Mouse (Mus musculus): ENCODE results near the gene Zswim8. TPM values are rescaled to one million over a fixed set of nuclear protein-coding genes. Genes with fewer than 3 reads are reported as not detected.
A peak's percentile ranks its signal among the peaks of the same experiment; 100 is the strongest.
"Not testable (repeated sequence)": the region's sequence is repeated elsewhere in the genome, so short reads cannot be mapped to it uniquely, and the experiment has no call there.

The Zswim8 gene
- total RNA-seq, 4 experiments from 2014 or later: 24.2 to 32.0 (median 26.4) TPM

DNA sequence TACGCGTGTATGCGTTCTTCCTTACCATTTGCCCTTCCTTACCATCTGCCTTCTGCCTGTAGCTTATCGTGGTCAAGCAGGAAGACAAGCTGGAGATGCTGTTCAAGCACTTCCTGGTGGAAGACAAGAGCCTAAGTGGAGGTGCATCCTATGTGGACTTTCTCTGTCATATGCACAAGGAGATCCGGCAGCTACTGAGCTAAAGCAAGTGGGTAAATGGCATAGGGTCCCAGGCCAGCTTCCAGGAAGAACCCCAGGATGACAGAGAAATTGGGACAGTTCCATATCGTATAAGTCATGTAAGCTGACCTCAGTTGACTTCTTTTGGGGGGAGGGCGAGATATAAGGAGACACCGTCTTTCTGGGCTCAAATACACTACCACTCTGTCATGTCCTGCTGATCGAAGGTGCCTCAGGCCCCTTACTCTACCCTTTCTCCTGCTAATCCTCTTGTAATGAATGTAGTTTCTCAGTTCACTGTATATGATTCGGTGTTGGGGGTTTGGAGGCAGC lies 13.7 kb upstream of the Zswim8 start:
- DNase-seq (ENCODE audit: low spot score in 2 of 2): no peak

DNA sequence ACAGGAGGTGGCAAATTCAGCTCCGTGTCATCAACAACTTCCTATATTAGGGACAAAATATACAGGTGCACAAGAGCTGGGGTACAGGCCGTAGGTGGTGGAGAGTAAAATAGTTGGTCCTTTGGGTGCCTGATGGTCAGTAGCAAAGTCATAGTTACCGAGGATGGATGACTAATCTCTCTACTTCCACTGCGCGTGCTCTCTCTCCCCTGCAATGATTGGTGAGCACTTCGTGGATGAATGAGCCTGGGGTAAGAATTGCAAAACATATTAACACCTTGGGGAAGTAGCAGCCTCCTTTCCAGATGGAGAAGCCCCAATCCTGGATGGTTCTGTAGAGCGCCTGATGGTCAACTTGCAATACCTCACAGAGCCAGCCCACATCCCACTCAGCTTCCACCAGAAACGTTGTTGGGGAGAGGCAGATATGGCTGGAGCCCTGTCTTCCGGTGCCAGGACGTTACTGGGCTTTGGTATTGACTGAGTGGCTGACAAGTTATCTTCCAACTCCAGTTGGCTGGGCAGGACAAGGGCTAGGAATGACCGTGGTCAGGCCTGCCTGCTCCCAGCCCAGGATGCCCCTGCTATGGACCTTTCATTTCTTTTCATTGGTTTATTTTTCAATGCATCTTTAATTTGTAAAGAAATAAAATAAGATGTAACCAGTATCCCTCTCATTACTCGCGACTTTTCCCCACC lies 13.0 kb upstream of the Zswim8 start:
- DNase-seq (ENCODE audit: low spot score in 2 of 2): no peak

DNA sequence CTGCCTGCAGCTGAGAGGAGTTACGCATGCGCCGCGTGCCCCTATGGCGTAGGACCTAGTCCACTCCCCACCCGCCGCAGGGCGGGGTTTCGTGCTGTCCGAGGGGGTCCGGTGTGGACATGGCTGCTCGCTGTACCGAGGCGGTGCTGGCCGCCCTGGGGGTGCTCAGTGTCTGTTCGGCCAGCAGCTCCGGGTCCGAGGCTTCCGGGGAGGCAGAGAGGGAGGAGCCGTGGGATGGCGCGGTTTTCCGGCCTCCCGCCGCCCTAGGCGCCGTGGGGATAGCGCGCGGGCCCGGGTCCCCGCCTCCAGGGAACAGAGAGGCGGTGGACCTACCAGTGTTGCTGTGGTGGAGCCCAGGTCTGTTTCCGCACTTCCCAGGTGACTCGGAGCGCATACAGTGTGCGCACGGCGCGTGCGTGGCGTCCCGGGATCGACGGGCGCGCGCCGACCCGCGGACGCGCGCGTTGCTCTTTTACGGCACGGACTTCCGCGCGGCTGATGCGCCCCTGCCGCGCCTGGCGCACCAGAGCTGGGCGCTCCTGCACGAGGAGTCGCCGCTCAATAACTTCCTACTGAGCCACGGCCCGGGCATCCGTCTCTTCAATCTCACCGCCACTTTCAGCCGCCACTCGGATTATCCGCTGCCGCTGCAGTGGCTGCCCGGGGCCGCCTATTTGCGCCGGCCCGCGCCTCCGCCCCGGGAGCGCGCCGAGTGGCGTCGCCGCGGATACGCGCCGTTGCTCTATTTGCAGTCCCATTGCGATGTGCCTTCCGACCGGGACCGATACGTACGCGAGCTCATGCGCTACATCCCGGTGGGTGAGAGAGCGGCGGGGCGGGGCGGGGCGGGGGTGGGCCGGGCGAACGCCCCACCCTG lies 12.2 kb upstream of the Zswim8 start, which contains the start of gene Fut11:
Gene Fut11, plus strand, starts transcription at position 85 of the 877 bp plus-strand sequence.
- DNase-seq (ENCODE audit: low spot score in 2 of 2): peak; percentile 57 to 75

DNA sequence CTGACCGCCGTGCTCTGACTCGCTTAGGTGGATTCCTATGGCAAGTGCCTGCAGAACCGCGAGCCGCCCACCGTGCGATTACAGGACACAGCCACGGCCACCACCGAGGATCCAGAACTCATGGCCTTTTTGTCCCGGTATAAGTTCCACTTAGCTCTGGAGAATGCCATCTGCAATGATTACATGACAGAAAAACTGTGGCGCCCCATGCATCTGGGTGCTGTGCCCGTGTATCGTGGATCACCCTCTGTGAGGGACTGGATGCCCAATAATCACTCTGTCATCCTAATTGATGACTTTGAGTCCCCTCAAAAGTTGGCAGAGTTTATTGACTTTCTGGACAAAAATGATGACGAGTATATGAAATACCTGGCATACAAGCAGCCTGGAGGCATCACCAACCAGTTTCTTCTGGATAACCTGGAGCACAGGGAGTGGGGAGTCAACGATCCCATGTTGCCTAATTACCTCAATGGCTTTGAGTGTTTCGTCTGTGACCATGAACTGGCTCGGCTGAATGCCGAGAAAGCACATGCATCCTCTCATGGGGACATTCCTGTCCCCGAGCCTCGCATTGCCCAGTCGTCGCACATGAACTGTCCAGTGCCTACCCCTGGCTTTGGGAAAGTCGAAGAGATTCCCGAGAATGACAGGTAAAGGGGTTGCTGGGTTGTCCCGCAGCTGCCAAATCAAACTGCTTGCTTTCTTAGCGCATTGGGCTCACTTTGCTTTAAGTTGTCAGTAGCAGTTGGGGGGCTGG lies 11.4 kb upstream of the Zswim8 start:
- DNase-seq (ENCODE audit: low spot score in 2 of 2): no peak

DNA sequence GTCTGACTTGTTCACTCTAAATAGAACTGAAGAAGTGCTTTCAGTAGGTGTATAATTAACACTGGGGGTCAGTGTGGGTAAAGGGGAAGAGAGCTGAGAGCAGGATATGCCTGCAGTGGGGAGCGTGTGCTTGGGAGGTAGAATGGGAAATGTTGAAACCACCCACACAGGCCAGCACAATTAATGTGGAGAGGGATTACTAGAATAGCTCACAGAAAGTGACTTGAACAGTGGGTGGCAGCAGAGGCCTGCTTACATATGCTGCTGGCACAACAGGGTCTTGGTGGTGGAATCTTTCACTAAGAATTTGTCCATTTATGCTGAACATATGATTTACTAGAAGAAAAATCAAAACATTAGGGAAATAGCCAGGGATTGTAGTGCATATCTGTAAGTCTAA lies 10.4 kb upstream of the Zswim8 start:
- DNase-seq (ENCODE audit: low spot score in 2 of 2): no peak

DNA sequence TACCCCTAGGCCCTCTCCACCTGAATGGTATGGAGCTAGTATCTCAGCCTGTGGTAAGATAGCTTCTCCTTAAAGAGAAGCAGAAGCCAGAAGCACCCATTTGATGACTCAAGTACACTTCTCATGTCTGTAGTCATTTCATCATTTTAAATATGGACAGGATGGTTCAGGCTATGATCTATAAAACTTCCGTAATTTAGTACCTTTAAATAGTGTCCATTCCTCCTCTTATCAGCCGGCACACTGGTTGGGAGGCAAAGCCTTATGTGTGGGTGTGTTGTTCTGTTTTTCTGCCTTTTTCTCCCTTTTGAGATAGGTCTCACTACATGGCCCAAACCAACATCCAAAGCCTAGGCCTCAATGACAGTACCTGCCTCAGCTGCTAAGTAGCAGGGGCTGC lies 8.8 kb upstream of the Zswim8 start:
- no peak for DNase-seq (ENCODE audit: low spot score in 2 of 2)

DNA sequence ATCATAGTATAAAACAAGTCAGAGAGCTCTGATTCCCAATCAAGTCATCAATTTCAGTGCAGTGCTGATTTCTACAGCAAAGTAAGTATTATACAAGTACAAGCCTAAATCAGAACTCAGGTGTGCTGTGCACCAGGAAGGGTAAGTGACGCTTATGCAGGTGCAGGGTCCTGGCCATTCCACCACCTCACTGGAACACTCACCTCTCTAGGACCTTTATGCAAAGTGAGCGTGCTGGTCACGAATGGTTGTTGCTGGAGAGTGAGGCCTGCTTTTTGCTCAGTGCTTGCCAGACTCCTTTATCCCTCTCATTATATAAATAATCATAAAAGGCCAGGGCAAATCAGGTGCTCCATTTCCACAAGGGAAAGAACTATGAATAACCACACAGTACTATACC lies 7.0 kb upstream of the Zswim8 start:
- DNase-seq (ENCODE audit: low spot score in 2 of 2): no peak

DNA sequence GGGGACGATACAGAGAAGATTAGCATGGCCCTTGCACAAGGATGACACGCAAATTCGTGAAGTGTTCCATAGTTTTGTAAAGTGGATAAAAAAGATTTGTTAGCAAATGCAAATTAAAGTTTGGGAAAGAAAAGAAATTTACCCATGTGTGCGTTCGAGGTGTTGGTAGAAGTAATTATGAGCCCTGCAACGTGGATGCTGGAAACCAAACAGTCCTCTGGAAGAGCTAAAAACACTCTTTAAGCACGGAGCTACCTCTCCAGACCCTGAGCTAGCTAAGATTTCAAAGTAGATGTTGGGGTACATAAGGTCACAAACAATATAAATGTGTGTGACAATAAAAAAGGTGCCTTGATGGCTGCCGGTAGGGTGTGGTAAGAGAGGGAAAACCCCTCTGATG lies 5.8 kb upstream of the Zswim8 start:
- DNase-seq (ENCODE audit: low spot score in 2 of 2): no peak

DNA sequence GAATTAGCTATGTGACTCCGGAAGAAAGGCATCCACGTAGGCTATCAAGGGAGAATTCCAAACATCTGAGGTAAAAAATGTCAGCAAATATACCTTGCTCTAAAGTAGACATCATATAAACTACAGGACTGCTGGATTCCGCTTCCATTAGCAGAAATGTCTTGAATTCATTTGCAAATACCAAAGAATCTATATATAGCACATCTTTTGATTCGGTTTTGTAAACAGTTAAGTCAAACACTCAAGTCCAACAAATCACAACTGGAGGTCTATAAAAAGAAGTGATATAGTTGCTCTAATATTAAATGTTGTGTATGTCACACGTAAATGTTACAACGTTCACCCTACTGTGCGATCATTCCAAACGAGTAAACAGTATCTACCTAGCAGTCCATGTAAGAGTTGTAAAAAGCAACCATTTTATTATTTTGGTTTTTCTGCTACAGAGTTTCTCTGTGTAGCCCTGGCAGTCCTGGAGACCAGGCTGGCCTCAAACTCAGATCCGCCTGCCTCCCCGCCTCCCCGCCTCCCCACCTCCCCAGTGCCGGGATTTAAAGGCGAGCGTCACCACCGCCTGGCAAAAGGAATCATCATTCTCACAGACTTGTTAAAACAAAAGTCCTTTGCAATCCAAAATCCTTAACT lies 5.1 kb upstream of the Zswim8 start:
- no peak for DNase-seq (ENCODE audit: low spot score in 2 of 2)

DNA sequence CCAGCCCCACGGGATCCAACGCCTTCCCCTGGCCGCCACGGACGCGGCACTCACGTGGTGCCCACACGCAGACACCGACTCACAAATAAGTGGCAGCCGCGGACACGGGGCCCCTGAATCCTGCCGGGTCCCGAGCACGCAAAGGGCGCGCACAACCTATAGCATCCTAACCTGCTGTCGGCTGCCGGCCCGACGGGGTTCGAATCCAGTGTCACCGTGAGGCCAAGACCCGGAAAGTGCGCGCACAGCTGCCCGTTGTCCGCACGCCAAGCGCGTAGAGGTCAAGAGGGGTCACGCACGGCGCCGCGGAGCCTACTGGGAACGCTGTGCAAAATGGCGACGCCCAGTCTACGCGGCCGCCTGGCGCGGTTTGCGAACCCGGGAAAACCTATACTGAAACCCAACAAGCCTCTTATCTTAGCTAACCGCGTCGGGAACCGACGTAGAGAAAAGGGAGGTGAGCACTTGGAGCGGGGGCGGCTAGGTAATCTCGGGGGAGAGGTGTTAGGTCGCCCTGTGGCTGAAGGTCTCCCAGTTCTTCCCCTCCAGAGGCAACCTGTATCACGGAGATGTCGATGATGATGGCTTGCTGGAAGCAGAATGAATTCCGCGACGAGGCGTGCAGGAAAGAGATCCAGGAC lies 4.5 kb upstream of the Zswim8 start, which contains the start of gene Chchd1:
Gene Chchd1, plus strand, starts transcription at position 266 of the 641 bp plus-strand sequence.
- peak; percentile 85 to 89 for DNase-seq (ENCODE audit: low spot score in 2 of 2)

DNA sequence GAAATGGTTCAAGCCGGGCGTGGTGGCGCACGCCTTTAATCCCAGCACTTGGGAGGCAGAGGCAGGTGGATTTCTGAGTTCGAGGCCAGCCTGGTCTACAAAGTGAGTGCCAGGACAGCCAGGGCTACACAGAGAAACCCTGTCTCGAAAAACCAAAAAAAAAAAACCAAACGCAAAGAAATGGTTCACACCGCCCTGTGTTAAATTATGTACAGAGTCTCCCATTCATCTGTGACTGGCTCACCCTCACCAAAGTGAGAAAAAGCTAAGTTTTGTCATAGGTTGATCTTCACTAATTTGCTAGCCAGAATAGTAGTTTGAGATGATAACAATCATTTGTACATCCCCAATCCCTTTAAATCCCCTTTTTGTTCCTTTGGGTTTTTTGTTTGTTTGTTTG lies 3.9 kb upstream of the Zswim8 start:
- DNase-seq (ENCODE audit: low spot score in 2 of 2): not testable (repeated sequence)

DNA sequence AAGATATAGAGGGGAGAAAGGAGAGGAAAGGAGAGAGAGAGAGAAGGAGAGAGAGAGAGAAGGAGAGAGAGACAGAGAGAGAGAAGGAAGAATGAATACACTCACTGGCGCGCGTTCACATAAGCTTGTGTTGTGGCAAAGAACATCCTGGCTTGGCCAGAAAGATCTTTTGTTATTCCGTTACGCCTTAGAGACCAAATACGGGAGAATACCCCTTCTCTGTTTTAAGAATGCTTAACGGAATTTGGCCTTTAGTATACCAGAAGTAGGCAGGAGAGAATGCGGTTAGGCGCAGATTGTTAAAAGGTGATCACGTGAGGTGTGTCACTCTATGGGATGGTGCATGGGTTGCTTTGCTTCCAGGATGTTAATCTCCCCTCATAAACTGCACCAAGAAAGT lies 887 bp downstream of the Zswim8 start:
- no peak for DNase-seq (ENCODE audit: low spot score in 2 of 2)

DNA sequence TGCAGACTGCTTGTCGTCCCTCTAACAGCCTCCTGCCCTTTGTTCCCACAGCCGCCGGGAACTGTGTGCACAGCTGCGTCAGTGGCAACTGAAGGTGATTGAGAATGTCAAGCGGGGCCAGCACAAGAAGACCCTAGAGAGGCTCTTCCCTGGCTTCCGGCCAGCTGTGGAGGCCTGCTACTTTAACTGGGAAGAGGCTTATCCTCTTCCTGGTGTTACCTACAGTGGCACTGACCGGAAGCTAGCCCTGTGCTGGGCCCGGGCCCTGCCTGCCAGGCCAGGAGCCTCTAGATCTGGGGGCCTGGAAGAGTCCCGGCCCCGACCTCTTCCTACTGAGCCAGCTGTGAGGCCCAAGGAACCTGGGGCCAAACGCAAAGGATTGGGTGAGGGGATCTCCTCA lies 6.5 kb downstream of the Zswim8 start:
- DNase-seq (ENCODE audit: low spot score in 2 of 2): no peak

DNA sequence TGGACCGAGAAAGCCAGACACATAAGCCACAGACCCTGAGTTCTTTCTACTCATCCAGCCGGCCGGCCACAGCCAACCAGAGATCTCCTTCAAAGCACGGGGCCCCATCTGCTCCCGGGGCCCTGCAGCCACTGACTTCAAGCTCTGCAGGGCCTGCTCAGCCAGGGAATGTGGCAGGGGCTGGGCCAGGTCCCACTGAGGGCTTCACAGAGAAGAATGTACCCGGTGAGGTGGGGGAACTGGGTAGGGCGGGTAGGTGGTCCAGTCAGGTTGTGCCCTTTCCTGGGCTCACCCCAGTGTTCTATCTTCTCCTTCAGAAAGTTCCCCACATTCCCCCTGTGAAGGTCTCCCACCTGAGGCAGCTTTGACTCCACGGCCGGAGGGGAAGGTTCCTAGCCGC lies 11.1 kb downstream of the Zswim8 start:
- no peak for DNase-seq (ENCODE audit: low spot score in 2 of 2)

DNA sequence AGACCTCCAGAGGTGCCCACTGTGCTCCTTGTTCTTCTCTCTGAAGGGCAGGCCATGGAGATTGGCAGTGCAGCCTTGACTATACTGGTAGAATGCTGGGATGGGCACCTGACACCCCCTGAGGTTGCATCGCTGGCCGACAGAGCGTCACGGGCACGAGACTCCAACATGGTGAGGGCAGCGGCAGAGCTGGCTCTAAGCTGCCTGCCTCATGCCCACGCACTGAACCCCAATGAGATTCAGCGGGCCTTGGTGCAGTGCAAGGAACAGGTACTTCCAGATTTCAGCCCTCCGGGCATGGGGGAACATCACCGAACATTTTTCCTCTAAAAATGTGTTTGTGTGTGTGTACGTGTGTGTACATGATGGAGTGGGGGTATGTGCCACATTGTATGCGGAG lies 12.4 kb downstream of the Zswim8 start:
- DNase-seq (ENCODE audit: low spot score in 2 of 2): no peak

DNA sequence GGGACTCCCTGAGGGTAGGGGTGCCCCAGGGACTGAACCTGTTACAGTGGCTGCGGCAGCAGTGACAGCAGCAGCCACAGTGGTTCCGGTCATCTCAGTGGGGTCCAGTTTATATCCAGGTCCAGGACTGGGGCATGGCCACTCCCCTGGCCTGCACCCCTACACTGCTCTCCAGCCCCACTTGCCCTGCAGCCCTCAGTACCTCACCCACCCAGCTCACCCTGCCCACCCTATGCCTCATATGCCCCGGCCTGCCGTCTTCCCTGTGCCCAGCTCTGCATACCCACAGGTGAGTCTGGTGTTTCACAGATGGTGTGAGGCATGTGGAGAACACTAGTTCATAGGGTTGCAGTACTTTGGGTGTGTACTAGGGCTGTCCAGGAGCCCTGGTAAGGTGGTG lies 14.0 kb downstream of the Zswim8 start:
- DNase-seq (ENCODE audit: low spot score in 2 of 2): no peak

DNA sequence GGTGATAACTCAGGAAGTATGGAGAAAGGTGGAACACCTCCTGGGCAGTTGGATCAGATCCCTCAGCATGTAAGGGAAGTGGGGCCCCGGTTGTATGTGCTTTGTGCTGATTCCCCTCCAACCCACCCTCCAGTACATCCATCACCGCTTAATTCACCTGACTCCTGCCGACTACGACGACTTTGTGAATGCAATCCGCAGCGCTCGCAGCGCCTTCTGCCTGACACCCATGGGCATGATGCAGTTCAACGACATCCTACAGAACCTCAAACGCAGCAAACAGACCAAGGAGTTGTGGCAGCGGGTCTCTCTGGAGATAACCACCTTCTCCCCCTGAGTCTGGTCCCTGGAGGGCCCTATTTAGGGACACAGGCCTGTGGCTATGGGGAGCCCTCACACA lies 15.7 kb downstream of the Zswim8 start:
- no peak for DNase-seq (ENCODE audit: low spot score in 2 of 2)

DNA sequence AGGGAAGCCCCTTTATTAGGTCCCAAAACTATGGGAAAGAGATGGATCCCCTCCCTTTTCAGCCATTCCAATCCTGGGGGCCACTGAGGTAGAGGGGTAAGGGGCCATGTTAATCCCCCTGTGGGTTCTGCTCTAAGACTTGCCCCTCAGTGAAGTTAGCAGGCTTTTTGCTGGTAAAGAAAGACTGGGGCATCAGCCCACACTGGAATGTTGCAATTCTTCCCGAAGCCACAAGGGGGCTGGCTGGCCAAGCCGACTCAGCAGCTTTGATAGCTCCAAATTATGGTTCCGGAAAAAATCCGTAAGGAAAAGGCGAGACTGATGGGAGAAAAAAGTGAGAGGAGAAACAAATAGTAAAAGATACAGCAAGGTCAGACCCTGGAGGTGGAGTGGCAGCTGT lies 16.7 kb downstream of the Zswim8 start:
- no peak for DNase-seq (ENCODE audit: low spot score in 2 of 2)

DNA sequence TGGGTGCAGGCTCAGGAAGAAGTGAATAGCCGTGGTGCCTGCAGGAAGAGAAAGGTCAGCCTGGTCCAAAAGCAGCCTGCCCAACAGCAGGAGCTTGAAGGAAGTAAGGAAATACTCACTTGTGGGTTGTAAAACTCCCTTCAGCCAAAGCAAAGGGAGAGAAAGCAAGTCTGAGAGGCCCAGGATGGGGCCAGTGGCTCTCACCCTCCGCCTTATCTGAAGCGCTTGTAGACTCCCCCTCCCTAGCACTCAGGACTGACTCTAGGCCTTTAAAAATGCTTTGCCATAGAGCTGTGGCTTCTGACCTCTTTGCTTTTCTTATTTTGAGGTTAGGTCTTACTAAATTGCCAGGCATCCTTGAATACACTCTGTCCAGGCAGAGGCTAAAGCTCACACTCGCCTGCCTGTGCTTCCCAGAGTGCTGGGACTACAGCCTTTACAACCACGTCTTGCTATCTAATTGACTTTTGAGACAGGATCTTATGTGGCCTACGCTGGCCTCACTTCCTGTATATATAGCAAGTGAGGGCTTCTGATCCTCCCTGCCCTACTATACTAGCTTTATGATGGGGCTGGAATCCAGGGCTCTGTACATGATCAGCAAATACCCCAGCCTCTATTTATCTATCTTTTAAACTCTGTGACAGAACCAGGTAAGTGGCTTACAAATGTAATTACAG lies 18.4 kb downstream of the Zswim8 start:
- no peak for DNase-seq (ENCODE audit: low spot score in 2 of 2)

DNA sequence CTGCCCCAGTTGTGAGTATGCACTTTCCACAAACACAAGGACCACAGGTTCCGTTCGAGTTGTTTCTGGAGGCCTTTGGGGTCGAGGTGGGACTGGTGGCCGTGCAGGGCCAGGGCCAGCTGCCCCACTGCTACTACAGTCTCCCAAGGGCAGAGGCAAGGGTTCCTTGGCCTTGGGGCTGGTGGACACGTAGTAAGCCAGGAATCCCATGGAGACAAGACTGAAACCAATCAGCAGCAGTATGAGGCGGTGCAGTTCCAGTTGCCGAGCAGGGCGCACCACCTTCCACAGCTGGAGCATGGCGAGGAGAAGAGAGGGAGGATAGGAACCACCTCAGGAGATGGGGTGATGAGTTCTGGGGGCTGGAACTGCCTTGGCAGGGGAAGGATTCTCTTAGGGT lies 22.5 kb downstream of the Zswim8 start:
- DNase-seq (ENCODE audit: low spot score in 2 of 2): no peak
